16 mouse cellular contexts compared by ENCODE assay signal in genomic region chr3:117163046-117163445, GRCm38 (mm10).
DNase-seq lines count a peak whose midpoint lies in the region; ATAC-seq and TF ChIP-seq lines count a peak whose summit lies in the region.
"Had no signal": no experiment of that assay in that cellular context is flagged by ENCODE, and none has a peak within 500 bp of the region (broad histone marks: within the 10 kb centered on the region; RNA-seq: fewer than 3 reads in every experiment).

No protein-coding gene starts in this region.

- 9% methylated on average over 1 of the region's 1 CpGs for WGBS in heart, postnatal 0 days
- 22% methylated on average over 1 of the region's 1 CpGs for WGBS in heart, embryonic 11.5 days (ENCODE audit: insufficient replicate concordance)
- 55% methylated on average over 1 of the region's 1 CpGs for WGBS in midbrain, postnatal 0 days
- 63% methylated on average over 1 of the region's 1 CpGs for WGBS in midbrain, embryonic 10.5 days

- no peaks in the 10 kb centered on the region for H3K9me3 ChIP-seq in heart, postnatal 0 days (replicated peaks; ENCODE audit: control insufficient read depth, low read length)
- no peaks in the 10 kb centered on the region for H3K9me3 ChIP-seq in heart, embryonic 11.5 days (replicated peaks; ENCODE audit: control insufficient read depth, low read length)
- no peaks in the 10 kb centered on the region for H3K9me3 ChIP-seq in midbrain, postnatal 0 days (ENCODE audit: low read length)
- H3K9me3 ChIP-seq in midbrain, embryonic 10.5 days (replicated peaks) = no peaks in the 10 kb centered on the region
- H3K9me3 ChIP-seq: G1E; liver, embryonic 13.5 days; neural tube, embryonic 13.5 days had no signal

- peak overlapping the region; percentile 22; the same call in 1 of the 2 replicates for H3K27ac ChIP-seq in heart, postnatal 0 days (ENCODE audit: low read depth)
- H3K27ac ChIP-seq in heart, embryonic 11.5 days (ENCODE audit: low read depth, low read length) = no peak overlapping the region
- no peak overlapping the region for H3K27ac ChIP-seq in midbrain, postnatal 0 days (ENCODE audit: low read depth, low read length)
- H3K27ac ChIP-seq in midbrain, embryonic 10.5 days (replicated peaks) = no peak overlapping the region
- H3K27ac ChIP-seq: liver, embryonic 13.5 days; macrophage; neural tube, embryonic 13.5 days had no signal

- H3K9ac ChIP-seq in heart, postnatal 0 days (replicated peaks; ENCODE audit: low read depth, low read length) = no peak overlapping the region
- no peak overlapping the region for H3K9ac ChIP-seq in heart, embryonic 11.5 days (ENCODE audit: low read depth, low read length)
- no peak overlapping the region for H3K9ac ChIP-seq in midbrain, postnatal 0 days (replicated peaks; ENCODE audit: low read length, poor library complexity, severe bottlenecking)
- H3K9ac ChIP-seq: liver, embryonic 13.5 days; neural tube, embryonic 13.5 days had no signal

- 0 out of 2 replicates have a peak, but pooled peaks have one; percentile 33 for ATAC-seq in heart, postnatal 0 days (ENCODE audit: insufficient read depth, low read depth)
- no peak for ATAC-seq in heart, embryonic 11.5 days (replicated peaks; ENCODE audit: insufficient number of reproducible peaks, low FRiP score, low TSS enrichment)
- ATAC-seq in midbrain, postnatal 0 days (ENCODE audit: low FRiP score) = no peak
- ATAC-seq: midbrain, embryonic 16.5 days had no signal

- no peak for TF ChIP-seq CTCF in heart, postnatal 0 days (IDR thresholded peaks at IDR 0.05; ENCODE audit: low read depth)
- no peak for TF ChIP-seq CTCF in midbrain, postnatal 0 days (IDR thresholded peaks at IDR 0.05)

- no peak for TF ChIP-seq EP300 in heart, postnatal 0 days (IDR thresholded peaks at IDR 0.05; ENCODE audit: low read depth)

- no peak overlapping the region for H3K4me2 ChIP-seq in heart, postnatal 0 days (ENCODE audit: low read depth, low read length)
- no peak overlapping the region for H3K4me2 ChIP-seq in heart, embryonic 11.5 days
- no peak overlapping the region for H3K4me2 ChIP-seq in midbrain, postnatal 0 days (ENCODE audit: low read depth, low read length, poor library complexity, severe bottlenecking)
- H3K4me2 ChIP-seq: liver, embryonic 13.5 days; neural tube, embryonic 13.5 days had no signal

- H3K4me3 ChIP-seq in heart, postnatal 0 days (ENCODE audit: low read depth, low read length) = no peak overlapping the region
- H3K4me3 ChIP-seq in heart, embryonic 11.5 days (ENCODE audit: low read depth, low read length) = no peak overlapping the region
- no peak overlapping the region for H3K4me3 ChIP-seq in midbrain, postnatal 0 days (ENCODE audit: low read depth, low read length)
- no peak overlapping the region for H3K4me3 ChIP-seq in midbrain, embryonic 10.5 days
- H3K4me3 ChIP-seq: liver, embryonic 13.5 days; neural tube, embryonic 13.5 days had no signal

- no peaks in the 10 kb centered on the region for H3K4me1 ChIP-seq in heart, postnatal 0 days (ENCODE audit: control insufficient read depth, insufficient read depth)
- H3K4me1 ChIP-seq in heart, embryonic 11.5 days (ENCODE audit: control insufficient read depth, insufficient read depth, low read length) = peaks cover 6% of the 10 kb centered on the region; the same call in 1 of the 2 replicates
- H3K4me1 ChIP-seq in midbrain, postnatal 0 days (ENCODE audit: insufficient read depth, low read length) = no peaks in the 10 kb centered on the region
- H3K4me1 ChIP-seq in midbrain, embryonic 10.5 days = 0 out of 2 replicates have a peak, but pooled peaks cover 3% of the 10 kb centered on the region
- H3K4me1 ChIP-seq: liver, embryonic 13.5 days; neural tube, embryonic 13.5 days had no signal

- H3K36me3 ChIP-seq in heart, postnatal 0 days (replicated peaks; ENCODE audit: control insufficient read depth, insufficient read depth, low read length) = no peaks in the 10 kb centered on the region
- no peaks in the 10 kb centered on the region for H3K36me3 ChIP-seq in heart, embryonic 11.5 days (ENCODE audit: control insufficient read depth, insufficient read depth, low read length)
- H3K36me3 ChIP-seq in midbrain, postnatal 0 days (ENCODE audit: insufficient read depth, low read length) = no peaks in the 10 kb centered on the region
- no peaks in the 10 kb centered on the region for H3K36me3 ChIP-seq in midbrain, embryonic 10.5 days
- H3K36me3 ChIP-seq: G1E; liver, embryonic 13.5 days; neural tube, embryonic 13.5 days had no signal

- peak; percentile 6 for DNase-seq in heart, postnatal 0 days (ENCODE audit: low spot score)
- DNase-seq in midbrain, postnatal 0 days (ENCODE audit: low spot score) = peak; percentile 9
- DNase-seq in midbrain, embryonic 10.5 days (ENCODE audit: low spot score) = no peak
- DNase-seq in forelimb bud, embryonic 11.5 days (ENCODE audit: low read depth, low spot score) = peak; percentile 51
- peak; percentile 62 for DNase-seq in retina, postnatal 1 day
- DNase-seq in frontal cortex, postnatal 25 days (ENCODE audit: low spot score in 2 of 2) = no peak
- DNase-seq: adrenal gland, postnatal 10 days; cerebellum, postnatal 14 days; kidney, adult 8-10 months; liver, embryonic 13.5 days; right cerebral cortex, adult 18-20 months had no signal

- H3K27me3 ChIP-seq in heart, postnatal 0 days (ENCODE audit: control insufficient read depth, insufficient read depth, low read length) = no peaks in the 10 kb centered on the region
- no peaks in the 10 kb centered on the region for H3K27me3 ChIP-seq in heart, embryonic 11.5 days (ENCODE audit: control insufficient read depth, insufficient read depth, low read length)
- no peaks in the 10 kb centered on the region for H3K27me3 ChIP-seq in midbrain, postnatal 0 days (ENCODE audit: insufficient read depth, low read length)
- H3K27me3 ChIP-seq in midbrain, embryonic 10.5 days (ENCODE audit: low read depth, poor library complexity, severe bottlenecking) = no peaks in the 10 kb centered on the region
- H3K27me3 ChIP-seq: liver, embryonic 13.5 days; neural tube, embryonic 13.5 days had no signal

Comparison
In these comparisons a context has a peak if more than half of its experiments do, and no peak if none do; other contexts are left out.
1. DNase-seq: peak in heart, postnatal 0 days (single experiment), midbrain, postnatal 0 days (single experiment), forelimb bud, embryonic 11.5 days (single experiment) and retina, postnatal 1 day (single experiment); none in midbrain, embryonic 10.5 days (single experiment) and frontal cortex, postnatal 25 days (0 of 2).